ENCODE assay signal across 22 mouse cellular contexts in genomic region chr1:188567486-188567885, GRCm38 (mm10).
DNase-seq lines count a peak whose midpoint lies in the region; ATAC-seq and TF ChIP-seq lines count a peak whose summit lies in the region.
"Had no signal": no experiment of that assay in that cellular context is flagged by ENCODE, and none has a peak within 500 bp of the region (broad histone marks: within the 10 kb centered on the region; RNA-seq: fewer than 3 reads in every experiment).

No protein-coding gene starts in this region.

- no peak for TF ChIP-seq CTCF in midbrain, postnatal 0 days (IDR thresholded peaks at IDR 0.05)
- TF ChIP-seq CTCF in brain, embryonic 14.5 days (IDR thresholded peaks at IDR 0.05; ENCODE audit: borderline replicate concordance, extremely low read depth, insufficient read depth, insufficient read length): no peak

- ATAC-seq in forebrain, embryonic 13.5 days: 0 out of 2 replicates have a peak, but pooled peaks have one; percentile 24
- no peak for ATAC-seq in forebrain, embryonic 11.5 days (replicated peaks; ENCODE audit: low FRiP score)
- ATAC-seq in heart, embryonic 12.5 days (ENCODE audit: insufficient number of reproducible peaks, low FRiP score): no peak
- no peak for ATAC-seq in midbrain, postnatal 0 days (ENCODE audit: low FRiP score)
- no peak for ATAC-seq in midbrain, embryonic 13.5 days
- ATAC-seq: intestine, embryonic 15.5 days had no signal

- H3K9me3 ChIP-seq in forebrain, embryonic 13.5 days (replicated peaks): no peaks in the 10 kb centered on the region
- H3K9me3 ChIP-seq in forebrain, embryonic 11.5 days (ENCODE audit: control insufficient read depth, low read length): no peaks in the 10 kb centered on the region
- H3K9me3 ChIP-seq in heart, embryonic 12.5 days (replicated peaks): 0 out of 2 replicates have a peak, but pooled peaks cover 4% of the 10 kb centered on the region
- no peaks in the 10 kb centered on the region for H3K9me3 ChIP-seq in midbrain, postnatal 0 days (ENCODE audit: low read length)
- no peaks in the 10 kb centered on the region for H3K9me3 ChIP-seq in midbrain, embryonic 13.5 days
- H3K9me3 ChIP-seq: embryonic facial prominence, embryonic 15.5 days; hindbrain, embryonic 12.5 days; intestine, embryonic 15.5 days had no signal

- WGBS in forebrain, embryonic 13.5 days: 62% methylated on average over 4 of the region's 4 CpGs
- 77% methylated on average over 4 of the region's 4 CpGs for WGBS in forebrain, embryonic 11.5 days
- WGBS in heart, embryonic 12.5 days: 69% methylated on average over 4 of the region's 4 CpGs
- WGBS in midbrain, postnatal 0 days: 82% methylated on average over 4 of the region's 4 CpGs
- WGBS in midbrain, embryonic 13.5 days: 83% methylated on average over 4 of the region's 4 CpGs

- H3K4me3 ChIP-seq in forebrain, embryonic 13.5 days: no peak overlapping the region
- no peak overlapping the region for H3K4me3 ChIP-seq in forebrain, embryonic 11.5 days (ENCODE audit: low read depth, low read length)
- H3K4me3 ChIP-seq in heart, embryonic 12.5 days: no peak overlapping the region
- no peak overlapping the region for H3K4me3 ChIP-seq in midbrain, postnatal 0 days (ENCODE audit: low read depth, low read length)
- no peak overlapping the region for H3K4me3 ChIP-seq in midbrain, embryonic 13.5 days (replicated peaks)
- H3K4me3 ChIP-seq: embryonic facial prominence, embryonic 15.5 days; erythroblast, embryonic 14.5 days; gastrocnemius, adult 2 months; hindbrain, embryonic 12.5 days; intestine, embryonic 15.5 days had no signal

- no peak for TF ChIP-seq POLR2A in brain, embryonic 14.5 days (IDR thresholded peaks at IDR 0.05; ENCODE audit: borderline replicate concordance, extremely low read depth, insufficient read depth, insufficient read length, poor library complexity, severe bottlenecking)

- no peak overlapping the region for H3K4me2 ChIP-seq in forebrain, embryonic 13.5 days
- no peak overlapping the region for H3K4me2 ChIP-seq in forebrain, embryonic 11.5 days (ENCODE audit: low read depth, low read length, severe bottlenecking)
- H3K4me2 ChIP-seq in heart, embryonic 12.5 days: no peak overlapping the region
- no peak overlapping the region for H3K4me2 ChIP-seq in midbrain, postnatal 0 days (ENCODE audit: low read depth, low read length, poor library complexity, severe bottlenecking)
- H3K4me2 ChIP-seq in midbrain, embryonic 13.5 days (replicated peaks): no peak overlapping the region
- H3K4me2 ChIP-seq: embryonic facial prominence, embryonic 15.5 days; hindbrain, embryonic 12.5 days; intestine, embryonic 15.5 days had no signal

- DNase-seq in forebrain, embryonic 11.5 days (ENCODE audit: low spot score): no peak
- DNase-seq in heart, adult 11 months: peak; percentile 43
- DNase-seq in midbrain, postnatal 0 days (ENCODE audit: low spot score): peak; percentile 65
- peak; percentile 75 for DNase-seq in brain, embryonic 14.5 days (ENCODE audit: low read depth)
- DNase-seq: adrenal gland, adult 2 months; adrenal gland, postnatal 25 days; cerebellum, adult 11-12 months; cerebellum, adult 9-10 months; embryo, embryonic 11 days; gastrocnemius, adult 2 months; gastrocnemius, postnatal 25 days; heart, postnatal 10 days; heart, postnatal 4 days; kidney, adult 18-20 months had no signal

- H3K9ac ChIP-seq in forebrain, embryonic 13.5 days: no peak overlapping the region
- no peak overlapping the region for H3K9ac ChIP-seq in forebrain, embryonic 11.5 days (ENCODE audit: low read length)
- H3K9ac ChIP-seq in heart, embryonic 12.5 days: no peak overlapping the region
- H3K9ac ChIP-seq in midbrain, postnatal 0 days (replicated peaks; ENCODE audit: low read length, poor library complexity, severe bottlenecking): no peak overlapping the region
- H3K9ac ChIP-seq in midbrain, embryonic 13.5 days (replicated peaks): no peak overlapping the region
- H3K9ac ChIP-seq: embryonic facial prominence, embryonic 15.5 days; hindbrain, embryonic 12.5 days; intestine, embryonic 15.5 days had no signal

- no peaks in the 10 kb centered on the region for H3K36me3 ChIP-seq in forebrain, embryonic 13.5 days (ENCODE audit: poor library complexity, severe bottlenecking)
- H3K36me3 ChIP-seq in forebrain, embryonic 11.5 days (ENCODE audit: control insufficient read depth, insufficient read depth, low read length): no peaks in the 10 kb centered on the region
- no peaks in the 10 kb centered on the region for H3K36me3 ChIP-seq in heart, embryonic 12.5 days
- no peaks in the 10 kb centered on the region for H3K36me3 ChIP-seq in midbrain, postnatal 0 days (ENCODE audit: insufficient read depth, low read length)
- no peaks in the 10 kb centered on the region for H3K36me3 ChIP-seq in midbrain, embryonic 13.5 days
- H3K36me3 ChIP-seq: embryonic facial prominence, embryonic 15.5 days; hindbrain, embryonic 12.5 days; intestine, embryonic 15.5 days had no signal

- no peak overlapping the region; the same call in 1 of the 2 replicates for H3K27ac ChIP-seq in forebrain, embryonic 13.5 days
- no peak overlapping the region for H3K27ac ChIP-seq in forebrain, embryonic 11.5 days (ENCODE audit: low read depth, low read length)
- H3K27ac ChIP-seq in heart, embryonic 12.5 days (ENCODE audit: poor library complexity, severe bottlenecking): no peak overlapping the region
- H3K27ac ChIP-seq in midbrain, postnatal 0 days (ENCODE audit: low read depth, low read length): no peak overlapping the region
- H3K27ac ChIP-seq in midbrain, embryonic 13.5 days: no peak overlapping the region
- H3K27ac ChIP-seq: embryonic facial prominence, embryonic 15.5 days; gastrocnemius, adult 2 months; hindbrain, embryonic 12.5 days; intestine, embryonic 15.5 days had no signal

- H3K27me3 ChIP-seq in forebrain, embryonic 13.5 days: no peaks in the 10 kb centered on the region
- no peaks in the 10 kb centered on the region for H3K27me3 ChIP-seq in forebrain, embryonic 11.5 days (ENCODE audit: control insufficient read depth, insufficient read depth, low read length)
- no peaks in the 10 kb centered on the region for H3K27me3 ChIP-seq in heart, embryonic 12.5 days (replicated peaks)
- no peaks in the 10 kb centered on the region for H3K27me3 ChIP-seq in midbrain, postnatal 0 days (ENCODE audit: insufficient read depth, low read length)
- H3K27me3 ChIP-seq in midbrain, embryonic 13.5 days: no peaks in the 10 kb centered on the region
- H3K27me3 ChIP-seq: CH12.LX; embryonic facial prominence, embryonic 15.5 days; hindbrain, embryonic 12.5 days; intestine, embryonic 15.5 days had no signal

- H3K4me1 ChIP-seq in forebrain, embryonic 13.5 days: peaks cover 14% of the 10 kb centered on the region
- no peaks in the 10 kb centered on the region for H3K4me1 ChIP-seq in forebrain, embryonic 11.5 days (replicated peaks; ENCODE audit: control insufficient read depth, insufficient read depth, low read length)
- no peaks in the 10 kb centered on the region for H3K4me1 ChIP-seq in heart, embryonic 12.5 days (replicated peaks)
- no peaks in the 10 kb centered on the region for H3K4me1 ChIP-seq in midbrain, postnatal 0 days (ENCODE audit: insufficient read depth, low read length)
- H3K4me1 ChIP-seq in midbrain, embryonic 13.5 days (replicated peaks): no peaks in the 10 kb centered on the region
- H3K4me1 ChIP-seq: embryonic facial prominence, embryonic 15.5 days; hindbrain, embryonic 12.5 days; intestine, embryonic 15.5 days had no signal
